Mouse (Mus musculus) C2C12 (cell line): ENCODE results near the gene Runx1. TPM values are rescaled to one million over a fixed set of nuclear protein-coding genes. Genes with fewer than 3 reads are reported as not detected.

Experiments
- H3K27me3 ChIP-seq: one replicate; pipeline ENCODE4 v1.6.1; 2011; ENCODE audit not compliant: control insufficient read depth, insufficient read depth, insufficient read length
- H3K36me3 ChIP-seq: one replicate; pipeline ENCODE4 v1.6.1; 2011; ENCODE audit not compliant: control insufficient read depth, insufficient read depth
- H3K4me3 ChIP-seq: one replicate; pipeline ENCODE4 v1.5.1; 2011; ENCODE audit warnings: mild to moderate bottlenecking, control low read depth; ENCODE audit not compliant: poor library complexity, insufficient read depth, severe bottlenecking
- H3K79me2 ChIP-seq: one replicate; pipeline ENCODE4 v1.6.1; 2011; ENCODE audit not compliant: control insufficient read depth, insufficient read depth
- H3K79me3 ChIP-seq: one replicate; pipeline ENCODE4 v1.6.1; 2011; ENCODE audit warnings: low read depth, control low read depth
- H3ac ChIP-seq: one replicate; pipeline ENCODE3; 2011; ENCODE audit warnings: low read depth; ENCODE audit not compliant: control insufficient read depth, insufficient read length
- CEBPB ChIP-seq: IDR thresholded peaks from one replicate; pipeline ENCODE4 v1.6.1; 2011; ENCODE audit warnings: low read depth, mild to moderate bottlenecking, control low read depth, moderate library complexity
- CTCF ChIP-seq: IDR thresholded peaks from one replicate; pipeline ENCODE4 v1.5.1; 2011; ENCODE audit not compliant: control insufficient read depth, insufficient read depth, insufficient read length
- FOSL1 ChIP-seq: IDR thresholded peaks from one replicate; pipeline ENCODE4 v1.8.0; 2011; ENCODE audit warnings: mild to moderate bottlenecking, low read length; ENCODE audit not compliant: poor library complexity, insufficient read depth, severe bottlenecking
- MAX ChIP-seq: IDR thresholded peaks from one replicate; pipeline ENCODE4 v1.6.1; 2011; ENCODE audit warnings: mild to moderate bottlenecking, control low read depth
- MYOD1 ChIP-seq: IDR thresholded peaks from one replicate; pipeline ENCODE4 v1.6.1; 2011; ENCODE audit warnings: low read depth; ENCODE audit not compliant: control insufficient read depth, insufficient read length
- MYOG ChIP-seq: IDR thresholded peaks from one replicate; pipeline ENCODE4 v1.6.1; 2011; ENCODE audit not compliant: control insufficient read depth, insufficient read length; ENCODE audit errors: extremely low read depth
- USF1 ChIP-seq: IDR thresholded peaks from one replicate; pipeline ENCODE4 v1.6.1; 2011; ENCODE audit warnings: low read depth, mild to moderate bottlenecking, control low read depth, moderate library complexity
- polyA plus RNA-seq: library from polyadenylated mRNA; unstranded; fragments of >200 nt; fragmentation: generic; extraction: Trizol; gene quantifications from one replicate; pipeline ENCODE4 v1.2.1, GENCODE M21; 2012; ENCODE audit warnings: missing spikeins

Gene Runx1
- polyA plus RNA-seq, 1 experiment: 28.8 TPM

GRCm38 (mm10) chr16:92705564-92706458 lies 120.1 kb downstream of the Runx1 start:
- Histone ChIP-seq H3K79me3 (peaks cover 10% of the 10 kb centered on the region), H3K4me3 (no peak overlapping the region), H3K27me3 (no peaks in the 10 kb centered on the region), H3K79me2 (peaks cover 51% of the 10 kb centered on the region), H3ac (no peak overlapping the region), H3K36me3 (peaks cover 7% of the 10 kb centered on the region)
- no peak for TF ChIP-seq MYOD1
- no peak for TF ChIP-seq CEBPB
- no peak for TF ChIP-seq FOSL1
- no peak for TF ChIP-seq MYOG
- no peak for TF ChIP-seq USF1
- TF ChIP-seq CTCF: no peak
- TF ChIP-seq MAX: no peak

- TF ChIP-seq MYOD1 (no peak), CTCF (no peak), USF1 (no peak), MYOG (no peak), CEBPB (no peak), MAX (no peak), FOSL1 (no peak)
- peaks cover 6% of the 10 kb centered on the region for H3K36me3 ChIP-seq
- no peak overlapping the region for H3K4me3 ChIP-seq
- H3K79me3 ChIP-seq: peaks cover 13% of the 10 kb centered on the region
- peaks cover 54% of the 10 kb centered on the region for H3K79me2 ChIP-seq
- no peak overlapping the region for H3ac ChIP-seq
- no peaks in the 10 kb centered on the region for H3K27me3 ChIP-seq
These were observed 122.1 kb downstream of the Runx1 start for GRCm38 (mm10) chr16:92703850-92704249.

- Histone ChIP-seq H3K4me3 (no peak overlapping the region), H3K27me3 (no peaks in the 10 kb centered on the region), H3K79me3 (peaks cover 24% of the 10 kb centered on the region), H3K79me2 (peaks cover 48% of the 10 kb centered on the region), H3K36me3 (no peaks in the 10 kb centered on the region), H3ac (no peak overlapping the region)
- TF ChIP-seq FOSL1: no peak
- TF ChIP-seq CTCF: no peak
- TF ChIP-seq MYOG: no peak
- no peak for TF ChIP-seq CEBPB
- TF ChIP-seq MYOD1: no peak
- TF ChIP-seq MAX: no peak
- no peak for TF ChIP-seq USF1
These were observed 126.2 kb downstream of the Runx1 start for GRCm38 (mm10) chr16:92699531-92700397.

GRCm38 (mm10) chr16:92698612-92698998 lies 127.3 kb downstream of the Runx1 start:
- H3K4me3 ChIP-seq: peak overlapping the region; percentile 14
- no peaks in the 10 kb centered on the region for H3K36me3 ChIP-seq
- TF ChIP-seq CEBPB: no peak
- TF ChIP-seq CTCF: peak; percentile 89
- TF ChIP-seq MYOG: no peak
- peak overlapping the region; percentile 36 for H3ac ChIP-seq
- H3K79me2 ChIP-seq: peaks cover 56% of the 10 kb centered on the region
- peaks cover 36% of the 10 kb centered on the region for H3K79me3 ChIP-seq
- no peaks in the 10 kb centered on the region for H3K27me3 ChIP-seq

GRCm38 (mm10) chr16:92697737-92698611 lies 128.0 kb downstream of the Runx1 start:
- peak overlapping the region; percentile 80 for H3K4me3 ChIP-seq
- peaks cover 42% of the 10 kb centered on the region for H3K79me3 ChIP-seq
- TF ChIP-seq USF1: no peak
- TF ChIP-seq FOSL1: no peak
- no peak for TF ChIP-seq CEBPB
- TF ChIP-seq MYOD1: no peak
- TF ChIP-seq MYOG: no peak
- TF ChIP-seq CTCF: no peak
- no peak for TF ChIP-seq MAX
- peaks cover under 1% of the 10 kb centered on the region for H3K36me3 ChIP-seq
- no peaks in the 10 kb centered on the region for H3K27me3 ChIP-seq
- H3K79me2 ChIP-seq: peaks cover 62% of the 10 kb centered on the region
- peak overlapping the region; percentile 62 for H3ac ChIP-seq
